Mouse (Mus musculus) bone marrow, adult 2 months (tissue): Measurements from ENCODE around the gene Gabbr2.

Source experiments
- CTCF ChIP-seq: fragments of 200-500 bp; IDR thresholded peaks from 2 replicates; pipeline ENCODE4 v1.5.1; 2011; ENCODE audit warnings: low read length, control low read depth; ENCODE audit not compliant: control insufficient read depth, insufficient read depth
- POLR2A ChIP-seq: fragments of 200-500 bp; IDR thresholded peaks from 2 replicates; pipeline ENCODE4 v1.6.1; 2011; ENCODE audit warnings: low read depth, mild to moderate bottlenecking, control low read depth, low read length, borderline replicate concordance; ENCODE audit not compliant: control insufficient read depth

- TF ChIP-seq CTCF (no peak), POLR2A (no peak)
Observed at GRCm38 (mm10) chr4:46860586-46860985, 131.1 kb downstream of the Gabbr2 start.
